Mouse (Mus musculus) midbrain, embryonic 13.5 days (tissue): ENCODE data around the gene Ehd2. TPM values are rescaled to one million over a fixed set of nuclear protein-coding genes. Genes with fewer than 3 reads are reported as not detected.
A peak's percentile ranks its signal among the peaks of the same experiment; 100 is the strongest.
"Not testable (repeated sequence)": the region's sequence is repeated elsewhere in the genome, so short reads cannot be mapped to it uniquely, and the experiment has no call there.

Experiments
- ATAC-seq: fragments of 200-750 bp; cut with Nextera tagmentation; 2 replicates; pipeline ENCODE4 v1.8.0; 2017; ENCODE audit warnings: mild to moderate bottlenecking, moderate TSS enrichment, moderate library complexity
- H3K27ac ChIP-seq: fragments of 300-500 bp; sonication (generic); 2 replicates; pipeline ENCODE4 v1.5.1; 2015; ENCODE audit warnings: inconsistent platforms, mild to moderate bottlenecking, moderate library complexity
- H3K27me3 ChIP-seq: fragments of 300-500 bp; sonication (generic); 2 replicates; pipeline ENCODE4 v1.6.1; 2015; ENCODE audit warnings: mild to moderate bottlenecking, inconsistent platforms
- H3K36me3 ChIP-seq: fragments of 300-500 bp; sonication (generic); 2 replicates; pipeline ENCODE4 v1.6.1; 2015; ENCODE audit warnings: mild to moderate bottlenecking, inconsistent platforms
- H3K4me1 ChIP-seq: fragments of 300-500 bp; sonication (generic); replicated peaks from 2 replicates; pipeline ENCODE4 v1.6.1; 2015; ENCODE audit warnings: inconsistent platforms
- H3K4me2 ChIP-seq: fragments of 300-500 bp; sonication (generic); replicated peaks from 2 replicates; pipeline ENCODE4 v1.6.1; 2015; ENCODE audit warnings: moderate library complexity, mild to moderate bottlenecking, inconsistent platforms
- H3K4me3 ChIP-seq: fragments of 300-500 bp; sonication (generic); replicated peaks from 2 replicates; pipeline ENCODE4 v1.5.1; 2015; ENCODE audit warnings: mild to moderate bottlenecking, inconsistent platforms
- H3K9ac ChIP-seq: fragments of 300-500 bp; sonication (generic); replicated peaks from 2 replicates; pipeline ENCODE4 v1.6.1; 2015; ENCODE audit warnings: mild to moderate bottlenecking, inconsistent platforms
- H3K9me3 ChIP-seq: fragments of 300-500 bp; sonication (generic); 2 replicates; pipeline ENCODE4 v1.6.1; 2016; ENCODE audit warnings: mild to moderate bottlenecking, inconsistent platforms
- WGBS: fragments of 180-500 bp; shearing (Covaris S2); methylation state at CpG from one replicate; pipeline ENCODE4 v1.1.7; 2015; 5-methylcytosine and 5-hydroxymethylcytosine counted together
- polyA plus RNA-seq: library from polyadenylated mRNA; unstranded; fragments of >200 nt; fragmentation: Nextera tagmentation; extraction: Ambion mirVana; gene quantifications from 2 replicates; pipeline ENCODE4 v1.2.1, GENCODE M21; 2015

Ehd2 gene
- polyA plus RNA-seq, 1 experiment from 2014 or later, result 4.7 TPM

- Histone ChIP-seq H3K4me1 (peaks cover 17% of the 10 kb centered on the region), H3K27me3 (no peaks in the 10 kb centered on the region), H3K4me3 (no peak overlapping the region), H3K4me2 (no peak overlapping the region), H3K27ac (no peak overlapping the region), H3K9me3 (no peaks in the 10 kb centered on the region), H3K9ac (no peak overlapping the region), H3K36me3 (peaks cover 45% of the 10 kb centered on the region)
- 89% methylated on average over 4 of the region's 4 CpGs for WGBS
- ATAC-seq, result no peak
Measured at GRCm38 (mm10) chr7:15916996-15917395, 50.4 kb downstream of the Ehd2 start.

- no peak overlapping the region for H3K4me3 ChIP-seq
- H3K4me2 ChIP-seq, result no peak overlapping the region
- H3K36me3 ChIP-seq, result peaks cover 45% of the 10 kb centered on the region
- no peak overlapping the region for H3K27ac ChIP-seq
- H3K9ac ChIP-seq, result no peak overlapping the region
- 86% methylated on average over 3 of the region's 3 CpGs for WGBS
- ATAC-seq, result no peak
- H3K9me3 ChIP-seq, result no peaks in the 10 kb centered on the region
- no peaks in the 10 kb centered on the region for H3K27me3 ChIP-seq
- peaks cover 15% of the 10 kb centered on the region for H3K4me1 ChIP-seq
Measured at GRCm38 (mm10) chr7:15916134-15916723, 51.1 kb downstream of the Ehd2 start.

DNA sequence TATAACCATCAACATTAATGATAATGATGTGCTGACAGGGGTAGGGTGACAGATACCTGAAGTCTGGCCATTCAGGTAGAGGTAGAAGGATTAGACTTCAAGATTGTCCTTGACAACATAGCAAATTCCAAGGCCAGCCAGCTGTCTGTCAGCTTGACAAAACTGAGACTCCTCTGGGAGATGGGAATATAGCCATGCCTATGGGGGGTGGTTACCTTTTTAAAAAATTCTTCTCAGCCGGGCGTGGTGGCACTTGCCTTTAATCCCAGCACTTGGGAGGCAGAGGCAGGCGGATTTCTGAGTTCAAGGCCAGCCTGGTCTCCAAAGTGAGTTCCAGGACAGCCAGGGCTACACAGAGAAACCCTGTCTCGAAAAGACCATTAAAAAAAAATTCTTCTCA, 51.7 kb downstream of the Ehd2 start:
- not testable (repeated sequence) for H3K9ac ChIP-seq, H3K9me3 ChIP-seq, H3K27me3 ChIP-seq, ATAC-seq, H3K4me3 ChIP-seq, H3K27ac ChIP-seq, H3K4me2 ChIP-seq, H3K4me1 ChIP-seq
- WGBS, result 88% methylated on average over 4 of the region's 4 CpGs
- H3K36me3 ChIP-seq, result peaks cover 45% of the 10 kb centered on the region

DNA sequence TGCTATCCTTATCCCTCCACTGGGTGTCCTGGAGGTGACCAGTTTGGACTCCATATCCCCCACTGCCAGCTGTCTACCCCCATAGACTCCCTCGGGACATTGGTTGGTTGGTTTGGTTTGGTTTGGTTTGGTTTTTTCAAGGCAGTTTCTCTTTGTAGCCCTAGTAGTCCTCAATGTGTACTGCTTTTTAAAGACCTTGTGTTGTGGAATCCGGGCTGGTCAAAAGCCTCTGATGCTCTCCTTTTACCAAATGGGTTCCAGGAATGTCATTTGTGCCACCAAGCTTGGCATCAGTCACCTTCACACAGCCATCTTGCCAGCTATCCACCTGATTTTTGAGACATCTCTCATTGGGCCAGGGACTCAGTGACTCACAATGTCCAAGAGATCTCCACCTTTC, 52.6 kb downstream of the Ehd2 start:
- H3K4me3 ChIP-seq, result no peak overlapping the region
- H3K4me2 ChIP-seq, result no peak overlapping the region
- peaks cover 37% of the 10 kb centered on the region for H3K36me3 ChIP-seq
- 93% methylated on average over 2 of the region's 2 CpGs for WGBS
- no peaks in the 10 kb centered on the region for H3K9me3 ChIP-seq
- H3K4me1 ChIP-seq, result no peaks in the 10 kb centered on the region
- H3K27ac ChIP-seq, result no peak overlapping the region
- H3K9ac ChIP-seq, result no peak overlapping the region
- ATAC-seq, result no peak
- H3K27me3 ChIP-seq, result no peaks in the 10 kb centered on the region

- peaks cover 32% of the 10 kb centered on the region for H3K36me3 ChIP-seq
- no peaks in the 10 kb centered on the region for H3K27me3 ChIP-seq
- no peak overlapping the region for H3K9ac ChIP-seq
- 46% methylated on average over 2 of the region's 2 CpGs for WGBS
- H3K27ac ChIP-seq, result no peak overlapping the region
- no peak overlapping the region for H3K4me2 ChIP-seq
- H3K4me3 ChIP-seq, result no peak overlapping the region
- ATAC-seq, result no peak
- H3K4me1 ChIP-seq, result no peaks in the 10 kb centered on the region
- H3K9me3 ChIP-seq, result no peaks in the 10 kb centered on the region
Measured at GRCm38 (mm10) chr7:15914252-15914651, 53.1 kb downstream of the Ehd2 start.

- H3K9ac ChIP-seq, result no peak overlapping the region
- H3K27ac ChIP-seq, result no peak overlapping the region
- H3K4me3 ChIP-seq, result no peak overlapping the region
- WGBS, result 1% methylated on average over 4 of the region's 4 CpGs
- ATAC-seq, result peak; percentile 77
- no peak overlapping the region for H3K4me2 ChIP-seq
- peaks cover 12% of the 10 kb centered on the region for H3K36me3 ChIP-seq
- no peaks in the 10 kb centered on the region for H3K27me3 ChIP-seq
- H3K9me3 ChIP-seq, result no peaks in the 10 kb centered on the region
- no peaks in the 10 kb centered on the region for H3K4me1 ChIP-seq
Measured at GRCm38 (mm10) chr7:15912183-15912582, 55.2 kb downstream of the Ehd2 start.

- Histone ChIP-seq H3K9ac (no peak overlapping the region), H3K27me3 (no peaks in the 10 kb centered on the region), H3K9me3 (no peaks in the 10 kb centered on the region), H3K27ac (no peak overlapping the region), H3K4me2 (no peak overlapping the region), H3K4me1 (no peaks in the 10 kb centered on the region), H3K4me3 (no peak overlapping the region), H3K36me3 (no peaks in the 10 kb centered on the region)
- WGBS, result 90% methylated on average over 5 of the region's 5 CpGs
- ATAC-seq, result no peak
Measured at GRCm38 (mm10) chr7:15910521-15910920, 56.8 kb downstream of the Ehd2 start.

GRCm38 (mm10) chr7:15907971-15908590, 59.3 kb downstream of the Ehd2 start:
- Histone ChIP-seq H3K9ac (no peak overlapping the region), H3K4me2 (no peak overlapping the region), H3K4me1 (no peaks in the 10 kb centered on the region), H3K27me3 (no peaks in the 10 kb centered on the region), H3K36me3 (no peaks in the 10 kb centered on the region), H3K27ac (no peak overlapping the region), H3K9me3 (no peaks in the 10 kb centered on the region), H3K4me3 (no peak overlapping the region)
- no peak for ATAC-seq
- 88% methylated on average over 8 of the region's 8 CpGs for WGBS

GRCm38 (mm10) chr7:15906602-15907001, 60.8 kb downstream of the Ehd2 start:
- ATAC-seq, result no peak
- 96% methylated on average over 1 of the region's 1 CpGs for WGBS
- no peak overlapping the region for H3K27ac ChIP-seq
- H3K4me3 ChIP-seq, result no peak overlapping the region
- H3K4me1 ChIP-seq, result no peaks in the 10 kb centered on the region
- no peaks in the 10 kb centered on the region for H3K27me3 ChIP-seq
- no peak overlapping the region for H3K4me2 ChIP-seq
- H3K9ac ChIP-seq, result no peak overlapping the region
- no peaks in the 10 kb centered on the region for H3K9me3 ChIP-seq
- H3K36me3 ChIP-seq, result no peaks in the 10 kb centered on the region

DNA sequence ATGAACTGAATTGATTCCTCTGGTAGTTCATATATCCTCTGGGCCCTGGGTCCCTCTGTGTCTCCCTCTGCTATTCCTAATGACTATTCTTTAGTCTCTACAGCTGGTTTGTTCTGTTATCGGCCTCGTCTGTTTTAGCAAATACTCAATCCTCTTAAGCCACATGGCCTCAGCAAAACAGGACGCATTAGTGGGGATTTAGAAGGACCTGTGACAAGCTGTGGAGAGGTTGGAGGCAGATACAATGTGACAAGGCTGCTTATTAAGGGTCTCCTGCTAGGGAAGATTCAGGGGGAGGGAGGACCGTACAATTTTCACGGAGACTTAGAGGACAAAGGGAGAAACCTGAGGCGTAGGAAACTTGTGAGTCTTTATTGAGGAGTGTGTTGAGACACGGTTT, 61.5 kb downstream of the Ehd2 start:
- WGBS, result 39% methylated on average over 7 of the region's 7 CpGs
- Histone ChIP-seq H3K27ac (no peak overlapping the region), H3K4me1 (no peaks in the 10 kb centered on the region), H3K4me3 (no peak overlapping the region), H3K4me2 (no peak overlapping the region), H3K9me3 (no peaks in the 10 kb centered on the region), H3K27me3 (no peaks in the 10 kb centered on the region), H3K9ac (no peak overlapping the region), H3K36me3 (no peaks in the 10 kb centered on the region)
- no peak for ATAC-seq

DNA sequence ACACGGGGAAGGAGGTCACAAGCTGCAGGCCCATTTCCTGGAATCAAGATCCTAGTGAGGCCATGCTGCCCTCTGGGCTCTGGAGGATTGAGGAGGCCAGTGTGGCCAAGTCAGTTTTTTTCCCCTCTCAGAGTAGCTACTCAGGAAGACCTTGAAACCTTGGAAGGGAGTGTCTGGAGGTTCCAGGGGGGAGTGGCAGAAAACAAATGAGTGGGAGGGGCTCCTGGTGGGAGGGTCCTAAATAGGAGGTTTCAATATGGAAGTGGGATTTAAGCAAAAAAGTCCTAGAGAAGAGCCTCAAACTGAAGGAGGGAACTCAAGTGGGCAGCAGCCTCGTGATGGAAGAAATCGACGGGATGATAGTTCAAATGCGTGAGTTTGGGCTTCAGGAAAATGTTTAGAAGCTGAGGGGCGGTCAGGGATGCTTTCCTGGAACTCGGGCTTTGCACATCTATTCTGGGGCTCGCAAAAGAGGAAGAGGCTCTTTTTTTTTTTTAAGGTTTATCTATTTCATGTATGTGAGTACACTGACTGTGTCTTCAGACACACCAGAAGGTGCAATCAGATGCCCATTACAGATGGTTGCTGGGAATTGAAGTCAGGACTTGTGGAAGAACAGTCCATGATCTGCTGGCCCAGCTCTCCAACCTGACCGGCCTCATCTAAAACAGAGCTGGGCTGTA, 65.9 kb downstream of the Ehd2 start:
- Histone ChIP-seq H3K4me3 (no peak overlapping the region), H3K4me2 (no peak overlapping the region), H3K9me3 (no peaks in the 10 kb centered on the region), H3K9ac (no peak overlapping the region), H3K27me3 (no peaks in the 10 kb centered on the region), H3K36me3 (no peaks in the 10 kb centered on the region), H3K27ac (no peak overlapping the region), H3K4me1 (no peaks in the 10 kb centered on the region)
- no peak for ATAC-seq
- WGBS, result 76% methylated on average over 9 of the region's 9 CpGs
